Mouse (Mus musculus): ENCODE measurements around the gene Psmd9. TPM values are rescaled to one million over a fixed set of nuclear protein-coding genes. Genes with fewer than 3 reads are reported as not detected.
A peak's percentile ranks its signal among the peaks of the same experiment; 100 is the strongest.

Psmd9 gene
- total and polyA plus RNA-seq, 2 experiments = 28.5 to 29.8 TPM

GRCm38 (mm10) chr5:123143251-123143970, 25.8 kb upstream of the Psmd9 start:
- TF ChIP-seq POLR2A (IDR thresholded peaks at IDR 0.05; ENCODE audit: extremely low read depth, insufficient read depth, low read length) (no peak), CTCF (IDR thresholded peaks at IDR 0.05; ENCODE audit: low read depth, low read length) (no peak)
- 1% methylated on average over 24 of the region's 24 CpGs for WGBS
- Histone ChIP-seq H3K9ac (ENCODE audit: low read depth, low read length) (peak overlapping the region; percentile 98), H3K27me3 (ENCODE audit: control insufficient read depth, insufficient read depth, low read length) (no peaks in the 10 kb centered on the region), H3K36me3 (ENCODE audit: control insufficient read depth, insufficient read depth, low read length) (peaks cover 6% of the 10 kb centered on the region; the same call in 1 of the 2 replicates), H3K27ac (replicated peaks; ENCODE audit: insufficient read depth, low read depth, low read length) (peak overlapping the region; percentile 95), H3K4me3 (ENCODE audit: insufficient read depth, low read depth, low read length) (peak overlapping the region; percentile 89), H3K4me1 (ENCODE audit: control insufficient read depth, insufficient read depth, low read length) (peaks cover 13% of the 10 kb centered on the region), H3K79me2 (ENCODE audit: control insufficient read depth, insufficient read depth, low read length) (peaks cover 19% of the 10 kb centered on the region; the same call in 1 of the 2 replicates)
- DNase-seq (ENCODE audit: extremely low read depth, low read depth, low spot score) = no peak

- TF ChIP-seq POLR2A (IDR thresholded peaks at IDR 0.05; ENCODE audit: extremely low read depth, insufficient read depth, low read length) (no peak), CTCF (IDR thresholded peaks at IDR 0.05; ENCODE audit: low read depth, low read length) (no peak)
- peaks cover 13% of the 10 kb centered on the region for H3K4me1 ChIP-seq (ENCODE audit: control insufficient read depth, insufficient read depth, low read length)
- DNase-seq (ENCODE audit: extremely low read depth, low read depth, low spot score) = peak; percentile 75
- H3K9ac ChIP-seq (ENCODE audit: low read depth, low read length) = peak overlapping the region; percentile 57
- H3K79me2 ChIP-seq (ENCODE audit: control insufficient read depth, insufficient read depth, low read length) = peaks cover 19% of the 10 kb centered on the region; the same call in 1 of the 2 replicates
- no peaks in the 10 kb centered on the region for H3K27me3 ChIP-seq (ENCODE audit: control insufficient read depth, insufficient read depth, low read length)
- 5% methylated on average over 17 of the region's 17 CpGs for WGBS
- peak overlapping the region; percentile 45 for H3K27ac ChIP-seq (replicated peaks; ENCODE audit: insufficient read depth, low read depth, low read length)
- H3K36me3 ChIP-seq (ENCODE audit: control insufficient read depth, insufficient read depth, low read length) = peaks cover 9% of the 10 kb centered on the region; the same call in 1 of the 2 replicates
- peak overlapping the region; percentile 47 for H3K4me3 ChIP-seq (ENCODE audit: insufficient read depth, low read depth, low read length)
These were observed 25.1 kb upstream of the Psmd9 start for GRCm38 (mm10) chr5:123143971-123144745.

- TF ChIP-seq CTCF (IDR thresholded peaks at IDR 0.05; ENCODE audit: low read depth, low read length) (no peak), POLR2A (IDR thresholded peaks at IDR 0.05; ENCODE audit: extremely low read depth, insufficient read depth, low read length) (no peak)
- peak; percentile 53 for DNase-seq (ENCODE audit: extremely low read depth, low read depth, low spot score)
These were observed 24.2 kb upstream of the Psmd9 start for GRCm38 (mm10) chr5:123144746-123145590.

DNA sequence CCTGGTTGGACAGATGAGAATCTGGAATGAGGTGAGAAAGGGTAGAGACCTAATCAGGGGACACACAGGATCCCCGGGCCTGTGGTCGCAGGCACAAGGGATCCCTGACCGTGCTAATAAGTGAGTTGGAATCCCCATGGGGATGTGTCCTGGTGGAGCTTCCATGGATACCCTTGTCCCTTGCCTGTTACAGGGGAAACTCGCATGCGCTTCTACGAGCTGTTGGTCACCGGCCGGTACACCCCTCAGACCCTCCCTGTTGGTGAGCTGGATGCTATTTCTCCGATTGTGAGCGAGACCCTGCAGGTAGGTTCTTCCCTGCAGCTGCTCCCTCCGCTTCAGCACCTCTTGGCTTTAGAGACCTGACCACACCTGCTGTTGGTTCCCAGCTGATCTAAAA, 22.9 kb upstream of the Psmd9 start:
- peaks cover 9% of the 10 kb centered on the region; the same call in 1 of the 2 replicates for H3K36me3 ChIP-seq (ENCODE audit: control insufficient read depth, insufficient read depth, low read length)
- no peak overlapping the region for H3K9ac ChIP-seq (ENCODE audit: low read depth, low read length)
- no peak overlapping the region for H3K27ac ChIP-seq (replicated peaks; ENCODE audit: insufficient read depth, low read depth, low read length)
- peaks cover 23% of the 10 kb centered on the region; the same call in 1 of the 2 replicates for H3K79me2 ChIP-seq (ENCODE audit: control insufficient read depth, insufficient read depth, low read length)
- H3K4me1 ChIP-seq (ENCODE audit: control insufficient read depth, insufficient read depth, low read length) = peaks cover 20% of the 10 kb centered on the region
- TF ChIP-seq POLR2A (IDR thresholded peaks at IDR 0.05; ENCODE audit: extremely low read depth, insufficient read depth, low read length) = no peak
- no peak for TF ChIP-seq CTCF (IDR thresholded peaks at IDR 0.05; ENCODE audit: low read depth, low read length)
- no peaks in the 10 kb centered on the region for H3K27me3 ChIP-seq (ENCODE audit: control insufficient read depth, insufficient read depth, low read length)
- 93% methylated on average over 11 of the region's 11 CpGs for WGBS
- DNase-seq (ENCODE audit: extremely low read depth, low read depth, low spot score) = no peak
- no peak overlapping the region for H3K4me3 ChIP-seq (ENCODE audit: insufficient read depth, low read depth, low read length)

More at GRCm38 (mm10) chr5:123144746-123145590, 24.2 kb upstream of the Psmd9 start:
- H3K4me1 ChIP-seq (ENCODE audit: control insufficient read depth, insufficient read depth, low read length) = peaks cover 16% of the 10 kb centered on the region
- H3K4me3 ChIP-seq (ENCODE audit: insufficient read depth, low read depth, low read length) = peak overlapping the region; percentile 47
- peak overlapping the region; percentile 57 for H3K9ac ChIP-seq (ENCODE audit: low read depth, low read length)
- peaks cover 9% of the 10 kb centered on the region; the same call in 1 of the 2 replicates for H3K36me3 ChIP-seq (ENCODE audit: control insufficient read depth, insufficient read depth, low read length)
- no peaks in the 10 kb centered on the region for H3K27me3 ChIP-seq (ENCODE audit: control insufficient read depth, insufficient read depth, low read length)
- peak overlapping the region; percentile 45 for H3K27ac ChIP-seq (replicated peaks; ENCODE audit: insufficient read depth, low read depth, low read length)
- H3K79me2 ChIP-seq (ENCODE audit: control insufficient read depth, insufficient read depth, low read length) = peaks cover 19% of the 10 kb centered on the region; the same call in 1 of the 2 replicates
- 37% methylated on average over 20 of the region's 20 CpGs for WGBS

DNA sequence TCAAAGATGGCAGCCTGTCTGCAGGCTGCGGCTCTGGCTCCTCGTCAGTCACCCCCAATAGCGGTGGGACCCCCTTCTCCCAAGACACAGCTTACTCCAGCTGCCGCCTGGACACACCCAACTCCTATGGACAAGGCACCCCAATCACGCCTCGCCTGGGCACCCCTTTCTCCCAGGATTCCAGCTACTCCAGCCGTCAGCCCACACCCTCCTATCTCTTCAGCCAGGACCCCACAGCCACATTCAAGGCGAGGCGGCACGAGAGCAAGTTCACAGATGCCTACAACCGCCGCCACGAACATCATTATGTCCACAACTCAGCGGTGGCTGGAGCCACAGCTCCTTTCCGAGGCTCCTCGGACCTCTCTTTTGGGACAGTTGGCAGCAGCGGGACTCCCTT, 21.6 kb upstream of the Psmd9 start:
- no peak overlapping the region for H3K4me3 ChIP-seq (ENCODE audit: insufficient read depth, low read depth, low read length)
- H3K79me2 ChIP-seq (ENCODE audit: control insufficient read depth, insufficient read depth, low read length) = peaks cover 25% of the 10 kb centered on the region; the same call in 1 of the 2 replicates
- peaks cover 14% of the 10 kb centered on the region; the same call in 1 of the 2 replicates for H3K36me3 ChIP-seq (ENCODE audit: control insufficient read depth, insufficient read depth, low read length)
- H3K27ac ChIP-seq (replicated peaks; ENCODE audit: insufficient read depth, low read depth, low read length) = no peak overlapping the region
- H3K27me3 ChIP-seq (ENCODE audit: control insufficient read depth, insufficient read depth, low read length) = no peaks in the 10 kb centered on the region
- H3K9ac ChIP-seq (ENCODE audit: low read depth, low read length) = no peak overlapping the region
- WGBS = 92% methylated on average over 17 of the region's 17 CpGs
- H3K4me1 ChIP-seq (ENCODE audit: control insufficient read depth, insufficient read depth, low read length) = peaks cover 20% of the 10 kb centered on the region
- DNase-seq (ENCODE audit: extremely low read depth, low read depth, low spot score) = no peak
- TF ChIP-seq POLR2A (IDR thresholded peaks at IDR 0.05; ENCODE audit: extremely low read depth, insufficient read depth, low read length) (no peak), CTCF (IDR thresholded peaks at IDR 0.05; ENCODE audit: low read depth, low read length) (no peak)

All from liver, adult 2 months (tissue).